Mouse (Mus musculus): ENCODE data around the gene Tm4sf20. TPM values are rescaled to one million over a fixed set of nuclear protein-coding genes. Genes with fewer than 3 reads are reported as not detected.
A peak's percentile ranks its signal among the peaks of the same experiment; 100 is the strongest.

The Tm4sf20 gene
- not detected in 2 replicates for polyA plus RNA-seq (2012; ENCODE audit: insufficient read depth, low replicate concordance)

DNA sequence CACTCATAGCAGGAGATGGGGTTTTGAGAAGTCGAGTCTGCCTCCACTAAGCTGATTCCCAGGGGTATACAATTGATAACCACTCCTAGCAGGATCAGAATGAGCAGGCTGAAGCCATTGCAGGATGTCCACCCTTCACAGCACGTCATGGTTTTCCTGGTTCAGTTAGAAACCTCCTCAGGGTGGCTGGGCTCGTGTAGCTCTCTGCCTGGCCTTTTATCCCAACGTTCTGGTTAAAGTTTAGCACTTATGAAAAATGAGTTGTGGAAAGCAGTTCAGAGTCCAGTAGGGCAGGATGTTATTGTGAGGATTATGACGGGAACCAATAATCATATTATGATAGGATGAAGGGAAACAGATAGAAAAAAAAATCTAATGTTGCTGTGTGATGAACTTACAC is at the start of gene Tm4sf20:
Tm4sf20 (minus strand) TSS at position 193 of the 400 bp plus-strand sequence.
- Histone ChIP-seq H3K9me3 (peaks cover 12% of the 10 kb centered on the region), H3K36me3 (replicated peaks; ENCODE audit: low read length) (no peaks in the 10 kb centered on the region), H3K27me3 (replicated peaks) (no peaks in the 10 kb centered on the region), H3K4me3 (replicated peaks) (no peak within 1 kb of the TSS), H3K4me1 (peaks cover 6% of the 10 kb centered on the region)
- TF ChIP-seq GATA1 (IDR thresholded peaks at IDR 0.05; ENCODE audit: borderline replicate concordance, low read length) (no peak), FLI1 (IDR thresholded peaks at IDR 0.05; ENCODE audit: low read length) (no peak)

- Histone ChIP-seq H3K4me3 (replicated peaks) (peak overlapping the region; percentile 79), H3K9me3 (no peaks in the 10 kb centered on the region), H3K27me3 (replicated peaks) (peaks cover 1% of the 10 kb centered on the region), H3K4me1 (peaks cover 13% of the 10 kb centered on the region), H3K36me3 (replicated peaks; ENCODE audit: low read length) (no peaks in the 10 kb centered on the region)
- TF ChIP-seq FLI1 (IDR thresholded peaks at IDR 0.05; ENCODE audit: low read length), result no peak
- no peak for TF ChIP-seq GATA1 (IDR thresholded peaks at IDR 0.05; ENCODE audit: borderline replicate concordance, low read length)
Observed at GRCm38 (mm10) chr1:82815941-82816716, 47.9 kb upstream of the Tm4sf20 start.

GRCm38 (mm10) chr1:82811766-82812165 is 43.5 kb upstream of the Tm4sf20 start:
- H3K4me1 ChIP-seq, result peaks cover 10% of the 10 kb centered on the region
- TF ChIP-seq FLI1 (IDR thresholded peaks at IDR 0.05; ENCODE audit: low read length), result no peak

GRCm38 (mm10) chr1:82808564-82808963 is 40.3 kb upstream of the Tm4sf20 start:
- no peaks in the 10 kb centered on the region for H3K4me1 ChIP-seq

More at GRCm38 (mm10) chr1:82811766-82812165, 43.5 kb upstream of the Tm4sf20 start:
- no peak overlapping the region for H3K4me3 ChIP-seq (replicated peaks)
- H3K9me3 ChIP-seq, result no peaks in the 10 kb centered on the region
- H3K27me3 ChIP-seq (replicated peaks), result peaks cover 1% of the 10 kb centered on the region
- no peaks in the 10 kb centered on the region for H3K36me3 ChIP-seq (replicated peaks; ENCODE audit: low read length)

GRCm38 (mm10) chr1:82807206-82807605 is 38.9 kb upstream of the Tm4sf20 start:
- Histone ChIP-seq H3K27me3 (replicated peaks) (peaks cover 1% of the 10 kb centered on the region), H3K4me3 (replicated peaks) (no peak overlapping the region), H3K36me3 (replicated peaks; ENCODE audit: low read length) (no peaks in the 10 kb centered on the region), H3K4me1 (no peaks in the 10 kb centered on the region), H3K9me3 (no peaks in the 10 kb centered on the region)
- TF ChIP-seq FLI1 (IDR thresholded peaks at IDR 0.05; ENCODE audit: low read length) (no peak), GATA1 (IDR thresholded peaks at IDR 0.05; ENCODE audit: borderline replicate concordance, low read length) (no peak)

More at GRCm38 (mm10) chr1:82808564-82808963, 40.3 kb upstream of the Tm4sf20 start:
- Histone ChIP-seq H3K4me3 (replicated peaks) (no peak overlapping the region), H3K9me3 (no peaks in the 10 kb centered on the region), H3K36me3 (replicated peaks; ENCODE audit: low read length) (no peaks in the 10 kb centered on the region), H3K27me3 (replicated peaks) (peaks cover 1% of the 10 kb centered on the region)
- TF ChIP-seq GATA1 (IDR thresholded peaks at IDR 0.05; ENCODE audit: borderline replicate concordance, low read length) (no peak), FLI1 (IDR thresholded peaks at IDR 0.05; ENCODE audit: low read length) (no peak)

DNA sequence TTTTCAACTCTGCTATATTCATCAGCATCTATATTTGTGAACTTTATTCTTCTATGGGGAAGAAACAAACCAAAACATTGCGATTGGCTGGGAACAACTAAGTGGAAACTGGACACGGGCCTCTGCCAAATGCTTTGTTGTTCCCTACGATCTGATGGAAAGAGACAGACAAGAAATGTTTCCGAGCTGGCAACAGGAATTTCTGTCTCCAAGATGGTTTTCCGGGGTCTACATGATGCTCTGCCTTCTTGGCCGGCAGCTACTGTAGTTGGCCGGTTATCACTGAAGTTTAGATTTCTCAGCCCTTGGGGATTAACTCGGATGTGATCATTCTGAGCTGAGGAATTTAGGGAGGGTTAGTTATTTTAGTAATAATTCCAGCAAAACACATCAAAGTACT is 38.1 kb upstream of the Tm4sf20 start:
- H3K9me3 ChIP-seq, result no peaks in the 10 kb centered on the region
- no peaks in the 10 kb centered on the region for H3K4me1 ChIP-seq
- no peak for TF ChIP-seq FLI1 (IDR thresholded peaks at IDR 0.05; ENCODE audit: low read length)
- no peak for TF ChIP-seq GATA1 (IDR thresholded peaks at IDR 0.05; ENCODE audit: borderline replicate concordance, low read length)
- H3K27me3 ChIP-seq (replicated peaks), result peaks cover 3% of the 10 kb centered on the region
- no peak overlapping the region for H3K4me3 ChIP-seq (replicated peaks)
- no peaks in the 10 kb centered on the region for H3K36me3 ChIP-seq (replicated peaks; ENCODE audit: low read length)

- H3K9me3 ChIP-seq, result no peaks in the 10 kb centered on the region
- H3K36me3 ChIP-seq (replicated peaks; ENCODE audit: low read length), result no peaks in the 10 kb centered on the region
- H3K4me3 ChIP-seq (replicated peaks), result no peak overlapping the region
- TF ChIP-seq GATA1 (IDR thresholded peaks at IDR 0.05; ENCODE audit: borderline replicate concordance, low read length), result no peak
- TF ChIP-seq FLI1 (IDR thresholded peaks at IDR 0.05; ENCODE audit: low read length), result no peak
- H3K4me1 ChIP-seq, result no peaks in the 10 kb centered on the region
- H3K27me3 ChIP-seq (replicated peaks), result peaks cover 4% of the 10 kb centered on the region
Observed at GRCm38 (mm10) chr1:82804059-82804458, 35.8 kb upstream of the Tm4sf20 start.

- no peaks in the 10 kb centered on the region for H3K36me3 ChIP-seq (replicated peaks; ENCODE audit: low read length)
- peaks cover 4% of the 10 kb centered on the region for H3K27me3 ChIP-seq (replicated peaks)
- TF ChIP-seq FLI1 (IDR thresholded peaks at IDR 0.05; ENCODE audit: low read length) (no peak), GATA1 (IDR thresholded peaks at IDR 0.05; ENCODE audit: borderline replicate concordance, low read length) (no peak)
- peaks cover 3% of the 10 kb centered on the region for H3K4me1 ChIP-seq
- H3K9me3 ChIP-seq, result no peaks in the 10 kb centered on the region
- H3K4me3 ChIP-seq (replicated peaks), result no peak overlapping the region
Observed at GRCm38 (mm10) chr1:82803608-82804007, 35.3 kb upstream of the Tm4sf20 start.

- TF ChIP-seq GATA1 (IDR thresholded peaks at IDR 0.05; ENCODE audit: borderline replicate concordance, low read length), result no peak
- no peak for TF ChIP-seq FLI1 (IDR thresholded peaks at IDR 0.05; ENCODE audit: low read length)
- peaks cover 10% of the 10 kb centered on the region for H3K9me3 ChIP-seq
- H3K27me3 ChIP-seq (replicated peaks), result peaks cover 4% of the 10 kb centered on the region
- H3K4me1 ChIP-seq, result peaks cover 23% of the 10 kb centered on the region
- H3K4me3 ChIP-seq (replicated peaks), result no peak overlapping the region
- no peaks in the 10 kb centered on the region for H3K36me3 ChIP-seq (replicated peaks; ENCODE audit: low read length)
Observed at GRCm38 (mm10) chr1:82801105-82801783, 33.0 kb upstream of the Tm4sf20 start.

GRCm38 (mm10) chr1:82798922-82799321 is 30.7 kb upstream of the Tm4sf20 start:
- TF ChIP-seq GATA1 (IDR thresholded peaks at IDR 0.05; ENCODE audit: borderline replicate concordance, low read length), result no peak
- TF ChIP-seq FLI1 (IDR thresholded peaks at IDR 0.05; ENCODE audit: low read length), result no peak
- H3K4me1 ChIP-seq, result peaks cover 32% of the 10 kb centered on the region
- H3K27me3 ChIP-seq (replicated peaks), result peaks cover 4% of the 10 kb centered on the region
- H3K4me3 ChIP-seq (replicated peaks), result no peak overlapping the region
- H3K36me3 ChIP-seq (replicated peaks; ENCODE audit: low read length), result no peaks in the 10 kb centered on the region
- peaks cover 12% of the 10 kb centered on the region for H3K9me3 ChIP-seq

All from megakaryocyte, embryonic 14.5 days (primary cell).